Mouse (Mus musculus) bone marrow, adult 2 months (tissue): ENCODE results near the gene Hspb3. TPM values are rescaled to one million over a fixed set of nuclear protein-coding genes. Genes with fewer than 3 reads are reported as not detected.
A peak's percentile ranks its signal among the peaks of the same experiment; 100 is the strongest.

ENCODE experiments used
- H3K27ac ChIP-seq: fragments of 200-500 bp; 2 replicates; pipeline ENCODE4 v1.5.1; 2012; ENCODE audit warnings: low read depth, mild to moderate bottlenecking, control low read depth, inconsistent platforms, low read length; ENCODE audit not compliant: control insufficient read depth, poor library complexity, insufficient read depth
- H3K4me1 ChIP-seq: fragments of 200-500 bp; 2 replicates; pipeline ENCODE4 v1.6.1; 2011; ENCODE audit warnings: low read length; ENCODE audit not compliant: control insufficient read depth, insufficient read depth
- H3K4me3 ChIP-seq: fragments of 200-500 bp; replicated peaks from 2 replicates; pipeline ENCODE3; 2011; ENCODE audit warnings: mild to moderate bottlenecking, low read depth, low read length, control low read depth; ENCODE audit not compliant: control insufficient read depth
- CTCF ChIP-seq: fragments of 200-500 bp; IDR thresholded peaks from 2 replicates; pipeline ENCODE4 v1.5.1; 2011; ENCODE audit warnings: low read length, control low read depth; ENCODE audit not compliant: control insufficient read depth, insufficient read depth
- POLR2A ChIP-seq: fragments of 200-500 bp; IDR thresholded peaks from 2 replicates; pipeline ENCODE4 v1.6.1; 2011; ENCODE audit warnings: low read depth, mild to moderate bottlenecking, control low read depth, low read length, borderline replicate concordance; ENCODE audit not compliant: control insufficient read depth
- WGBS: fragments of 180-500 bp; shearing (Covaris S2); methylation state at CpG from one replicate; pipeline ENCODE4 v1.1.7; 2018; 5-methylcytosine and 5-hydroxymethylcytosine counted together
- polyA plus RNA-seq: library from polyadenylated mRNA; stranded (reverse); fragments of >200 nt; gene quantifications from 2 replicates; pipeline ENCODE4 v1.2.4, GENCODE M21; 2011; ENCODE audit warnings: low replicate concordance; ENCODE audit not compliant: missing spikeins, insufficient read depth, insufficient read length

The Hspb3 gene
- polyA plus RNA-seq, 1 experiment = not detected

GRCm38 (mm10) chr13:113622865-113623255, 40.6 kb downstream of the Hspb3 start:
- WGBS = 26% methylated on average over 8 of the region's 8 CpGs
- Histone ChIP-seq H3K4me3 (no peak overlapping the region), H3K27ac (no peak overlapping the region), H3K4me1 (no peaks in the 10 kb centered on the region)
- no peak for TF ChIP-seq CTCF

GRCm38 (mm10) chr13:113622122-113622864, 41.2 kb downstream of the Hspb3 start:
- TF ChIP-seq CTCF = no peak
- no peak for TF ChIP-seq POLR2A
- Histone ChIP-seq H3K4me1 (peaks cover 2% of the 10 kb centered on the region; the same call in 1 of the 2 replicates), H3K27ac (no peak overlapping the region; the same call in 1 of the 2 replicates), H3K4me3 (no peak overlapping the region)
- 81% methylated on average over 11 of the region's 11 CpGs for WGBS

DNA sequence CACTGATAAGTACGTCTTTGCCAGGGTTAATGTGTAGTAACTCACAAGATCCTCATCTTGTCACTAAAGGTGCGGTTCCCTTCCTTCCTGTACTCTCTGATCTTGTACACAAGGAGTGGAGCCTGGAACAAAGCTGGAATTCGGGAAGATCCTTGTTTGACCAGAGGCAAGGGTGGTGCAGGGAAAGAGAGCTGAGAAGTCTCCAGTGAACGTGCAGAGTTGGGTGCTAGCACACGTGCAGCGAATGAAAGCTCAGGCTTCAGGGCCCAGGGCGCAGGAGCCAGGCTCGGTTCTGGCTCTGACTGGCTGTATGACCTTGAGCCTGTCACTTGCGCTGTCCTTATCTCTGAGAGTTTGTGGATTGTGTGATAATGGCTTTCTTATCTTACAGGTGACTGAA, 44.5 kb downstream of the Hspb3 start:
- Histone ChIP-seq H3K27ac (no peak overlapping the region), H3K4me3 (no peak overlapping the region), H3K4me1 (peaks cover 2% of the 10 kb centered on the region; the same call in 1 of the 2 replicates)
- no peak for TF ChIP-seq POLR2A
- no peak for TF ChIP-seq CTCF
- 74% methylated on average over 9 of the region's 9 CpGs for WGBS

GRCm38 (mm10) chr13:113617891-113618823, 45.3 kb downstream of the Hspb3 start, which contains the start of gene Snx18:
Snx18 (minus strand) TSS chr13:113618564.
- peaks cover 2% of the 10 kb centered on the region; the same call in 1 of the 2 replicates for H3K4me1 ChIP-seq
- WGBS = under 1% methylated on average over 112 of the region's 119 CpGs
- TF ChIP-seq POLR2A = peak; percentile 71; the same call in 1 of the 2 replicates
- TF ChIP-seq CTCF = peak; percentile 92
- peak within 1 kb of the TSS; percentile 94 for H3K4me3 ChIP-seq
- H3K27ac ChIP-seq = peak within 1 kb of the TSS; percentile 92

DNA sequence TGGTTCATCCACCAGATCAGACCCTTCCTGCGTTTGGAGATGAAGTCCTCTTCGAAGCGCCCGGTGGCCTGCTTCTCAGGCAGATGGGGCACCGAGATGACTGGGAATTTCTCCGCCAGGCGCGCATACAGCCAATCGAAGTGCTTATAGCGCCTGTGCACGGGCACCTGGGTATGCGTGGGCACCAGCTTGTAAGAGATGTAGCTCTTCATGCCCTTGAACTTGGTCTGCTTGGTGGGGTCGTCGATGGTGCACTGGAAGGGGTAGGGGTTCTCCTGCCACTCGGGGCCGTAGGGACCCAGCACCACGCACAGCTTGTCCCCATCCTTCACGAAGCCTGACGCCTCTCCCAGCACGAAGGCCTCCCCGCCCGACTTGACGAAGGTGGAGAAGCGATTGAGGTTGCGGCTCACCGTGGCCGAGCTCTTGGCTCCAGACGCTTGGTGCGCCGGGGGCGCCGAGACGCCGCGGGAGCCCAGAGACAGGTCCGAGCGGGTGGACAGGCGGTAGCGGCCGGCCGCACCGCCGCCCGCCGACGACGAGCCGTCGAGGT, 46.1 kb downstream of the Hspb3 start:
- H3K4me3 ChIP-seq = peak overlapping the region; percentile 94
- peaks cover 2% of the 10 kb centered on the region; the same call in 1 of the 2 replicates for H3K4me1 ChIP-seq
- 19% methylated on average over 49 of the region's 49 CpGs for WGBS
- H3K27ac ChIP-seq = peak overlapping the region; percentile 92
- TF ChIP-seq POLR2A = peak; percentile 14; the same call in 1 of the 2 replicates
- no peak for TF ChIP-seq CTCF

- TF ChIP-seq POLR2A (no peak), CTCF (no peak)
- 71% methylated on average over 24 of the region's 24 CpGs for WGBS
- peaks cover 2% of the 10 kb centered on the region; the same call in 1 of the 2 replicates for H3K4me1 ChIP-seq
- H3K27ac ChIP-seq = peak overlapping the region; percentile 92
- peak overlapping the region; percentile 94 for H3K4me3 ChIP-seq
Measured at GRCm38 (mm10) chr13:113616751-113617337, 46.6 kb downstream of the Hspb3 start.

DNA sequence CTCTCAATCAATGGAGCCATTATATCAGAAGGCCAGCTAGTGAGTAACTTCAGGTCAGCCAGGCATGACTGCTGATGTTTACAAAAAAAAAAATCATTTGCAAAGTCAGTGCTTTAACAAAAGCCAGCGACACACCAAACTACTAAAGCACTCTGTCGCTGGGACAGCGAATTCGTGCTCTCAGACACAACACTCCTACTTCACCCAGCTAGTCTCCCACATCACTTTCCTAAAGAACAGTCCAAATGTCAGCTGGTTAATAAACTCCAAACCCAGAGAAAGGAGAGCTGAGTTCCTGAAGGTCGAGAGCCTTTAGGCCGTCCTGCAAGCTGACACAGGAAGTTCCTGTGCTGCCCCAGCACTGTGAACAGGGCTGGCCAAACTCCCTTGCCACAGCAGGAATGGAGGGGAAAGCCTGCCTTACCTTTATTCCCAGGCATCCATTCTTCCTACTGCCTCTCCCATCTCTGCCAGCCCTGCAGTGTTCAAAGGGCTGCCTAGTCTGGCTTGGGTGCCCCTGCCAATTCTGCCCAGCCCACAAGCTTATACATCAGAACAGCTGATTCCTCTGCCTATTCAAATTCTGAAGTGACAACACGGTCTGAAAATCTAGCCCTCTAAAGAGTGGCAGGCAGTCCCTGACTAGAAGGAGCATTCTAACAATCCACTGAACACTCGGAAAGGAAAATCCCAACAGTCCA, 47.4 kb downstream of the Hspb3 start:
- WGBS = 14% methylated on average over 8 of the region's 8 CpGs
- peaks cover 2% of the 10 kb centered on the region; the same call in 1 of the 2 replicates for H3K4me1 ChIP-seq
- peak overlapping the region; percentile 94 for H3K4me3 ChIP-seq
- TF ChIP-seq POLR2A (no peak), CTCF (no peak)
- peak overlapping the region; percentile 92 for H3K27ac ChIP-seq

DNA sequence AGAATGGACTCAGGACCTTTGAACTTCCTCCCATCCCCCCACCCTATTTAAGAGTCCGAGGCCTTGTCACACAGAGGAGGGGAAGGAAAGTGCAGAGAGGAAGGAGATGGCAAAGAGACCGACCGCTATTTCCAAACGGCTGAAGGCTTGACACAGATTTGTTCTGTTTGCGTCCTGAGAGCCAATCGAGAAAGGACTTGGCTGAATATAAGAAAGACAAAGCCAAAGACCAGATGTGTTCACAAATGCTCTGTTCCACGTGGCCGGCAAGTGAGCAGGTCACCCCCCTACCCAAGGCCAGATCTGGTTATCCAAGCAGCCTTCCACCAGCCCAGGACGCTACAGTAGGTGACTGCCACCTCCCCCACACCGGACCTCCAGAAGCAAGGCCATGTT, 47.9 kb downstream of the Hspb3 start:
- Histone ChIP-seq H3K27ac (peak overlapping the region; percentile 92), H3K4me3 (peak overlapping the region; percentile 94), H3K4me1 (peaks cover 2% of the 10 kb centered on the region; the same call in 1 of the 2 replicates)
- WGBS = 2% methylated on average over 10 of the region's 10 CpGs
- no peak for TF ChIP-seq POLR2A
- TF ChIP-seq CTCF = no peak
